8 mouse cellular contexts compared by ENCODE assay signal in the genomic region with DNA sequence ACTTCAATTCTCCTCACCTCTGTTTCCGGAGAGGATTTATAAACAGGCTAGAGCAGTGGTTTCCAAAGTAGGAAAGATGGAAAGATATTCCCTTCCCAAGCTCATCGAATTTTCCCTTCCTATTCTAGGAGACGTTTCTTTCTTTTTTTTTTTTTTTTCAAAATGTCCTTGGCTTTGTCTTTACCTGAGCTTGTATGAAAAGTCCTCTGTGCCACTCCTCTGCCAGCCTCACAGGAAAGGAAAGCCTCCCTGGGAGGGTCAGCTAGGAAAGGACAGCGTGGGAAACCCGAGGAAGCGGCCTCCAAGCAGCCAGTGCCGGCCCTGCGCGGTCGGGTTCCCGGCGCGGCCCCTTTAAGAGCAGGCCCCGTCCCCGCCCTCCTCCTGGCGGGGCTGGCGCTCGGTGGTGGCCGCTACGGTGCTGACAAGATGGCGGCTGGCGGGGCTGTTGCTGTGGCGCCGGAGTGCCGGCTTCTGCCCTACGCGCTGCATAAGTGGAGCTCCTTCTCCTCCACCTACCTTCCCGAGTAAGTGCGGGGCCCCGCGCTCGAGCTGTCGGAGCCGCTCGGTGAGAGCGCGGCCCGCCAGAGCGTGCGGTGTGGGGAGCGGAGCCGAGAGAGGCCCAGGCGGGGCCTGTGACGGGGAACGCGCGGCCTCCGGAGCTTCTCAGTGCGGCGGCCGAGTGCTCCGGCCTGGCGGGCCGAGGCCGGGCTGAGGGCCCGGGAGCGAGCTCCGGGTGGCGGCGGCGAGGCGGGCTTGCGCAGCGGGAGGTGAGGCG. TPM values are rescaled to one million over a fixed set of nuclear protein-coding genes. Genes with fewer than 3 reads are reported as not detected.
A peak's percentile ranks its signal among the peaks of the same experiment; 100 is the strongest.
DNase-seq lines count a peak whose midpoint lies in the region; ATAC-seq lines count a peak whose summit lies in the region.

TSS of gene Mkln1 (plus strand) at position 305 of the 775 bp plus-strand sequence.

- peak within 1 kb of the TSS; percentile 87 for H3K4me2 ChIP-seq in forebrain, embryonic 11.5 days (ENCODE audit: low read depth, low read length, severe bottlenecking)
- H3K4me2 ChIP-seq in heart, embryonic 16.5 days (ENCODE audit: low read depth, low read length), result peak within 1 kb of the TSS; percentile 81
- H3K4me2 ChIP-seq in liver, embryonic 15.5 days, result peak within 1 kb of the TSS; percentile 77
- H3K4me2 ChIP-seq in neural tube, embryonic 12.5 days (replicated peaks), result peak within 1 kb of the TSS; percentile 89

- no peaks in the 10 kb centered on the region for H3K9me3 ChIP-seq in forebrain, embryonic 11.5 days (ENCODE audit: control insufficient read depth, low read length)
- no peaks in the 10 kb centered on the region for H3K9me3 ChIP-seq in heart, embryonic 16.5 days (replicated peaks; ENCODE audit: control insufficient read depth, low read length)
- H3K9me3 ChIP-seq in liver, embryonic 15.5 days (replicated peaks), result no peaks in the 10 kb centered on the region
- H3K9me3 ChIP-seq in neural tube, embryonic 12.5 days, result no peaks in the 10 kb centered on the region

- H3K9ac ChIP-seq in forebrain, embryonic 11.5 days (ENCODE audit: low read length), result peak within 1 kb of the TSS; percentile 97
- peak within 1 kb of the TSS; percentile 98 for H3K9ac ChIP-seq in heart, embryonic 16.5 days (ENCODE audit: low read length)
- peak within 1 kb of the TSS; percentile 99 for H3K9ac ChIP-seq in liver, embryonic 15.5 days
- peak within 1 kb of the TSS; percentile 95 for H3K9ac ChIP-seq in neural tube, embryonic 12.5 days

- no peaks in the 10 kb centered on the region for H3K36me3 ChIP-seq in forebrain, embryonic 11.5 days (ENCODE audit: control insufficient read depth, insufficient read depth, low read length)
- H3K36me3 ChIP-seq in heart, embryonic 16.5 days (ENCODE audit: control insufficient read depth, insufficient read depth), result no peaks in the 10 kb centered on the region
- no peaks in the 10 kb centered on the region for H3K36me3 ChIP-seq in liver, embryonic 15.5 days (replicated peaks)
- no peaks in the 10 kb centered on the region for H3K36me3 ChIP-seq in neural tube, embryonic 12.5 days

- WGBS in forebrain, embryonic 11.5 days, result under 1% methylated on average over 59 of the region's 65 CpGs
- under 1% methylated on average over 62 of the region's 65 CpGs for WGBS in heart, embryonic 16.5 days
- under 1% methylated on average over 65 of the region's 65 CpGs for WGBS in liver, embryonic 15.5 days (ENCODE audit: insufficient replicate concordance)
- WGBS in neural tube, embryonic 12.5 days, result under 1% methylated on average over 61 of the region's 65 CpGs

- H3K4me3 ChIP-seq in forebrain, embryonic 11.5 days (ENCODE audit: low read depth, low read length), result peak within 1 kb of the TSS; percentile 98
- peak within 1 kb of the TSS; percentile 92 for H3K4me3 ChIP-seq in heart, embryonic 16.5 days (ENCODE audit: low read length)
- H3K4me3 ChIP-seq in liver, embryonic 15.5 days (replicated peaks), result peak within 1 kb of the TSS; percentile 97
- H3K4me3 ChIP-seq in neural tube, embryonic 12.5 days, result peak within 1 kb of the TSS; percentile 95

- H3K27ac ChIP-seq in forebrain, embryonic 11.5 days (ENCODE audit: low read depth, low read length), result peak within 1 kb of the TSS; percentile 85
- H3K27ac ChIP-seq in heart, embryonic 16.5 days (ENCODE audit: low read length), result peak within 1 kb of the TSS; percentile 94
- H3K27ac ChIP-seq in liver, embryonic 15.5 days (replicated peaks), result peak within 1 kb of the TSS; percentile 93
- H3K27ac ChIP-seq in neural tube, embryonic 12.5 days, result peak within 1 kb of the TSS; percentile 82

- peaks cover 7% of the 10 kb centered on the region; the same call in 1 of the 2 replicates for H3K4me1 ChIP-seq in forebrain, embryonic 11.5 days (replicated peaks; ENCODE audit: control insufficient read depth, insufficient read depth, low read length)
- peaks cover 29% of the 10 kb centered on the region for H3K4me1 ChIP-seq in heart, embryonic 16.5 days (ENCODE audit: control insufficient read depth, insufficient read depth, low read length)
- peaks cover 49% of the 10 kb centered on the region for H3K4me1 ChIP-seq in liver, embryonic 15.5 days (replicated peaks)
- H3K4me1 ChIP-seq in neural tube, embryonic 12.5 days, result peaks cover 21% of the 10 kb centered on the region

- H3K27me3 ChIP-seq in forebrain, embryonic 11.5 days (ENCODE audit: control insufficient read depth, insufficient read depth, low read length), result no peaks in the 10 kb centered on the region
- H3K27me3 ChIP-seq in heart, embryonic 16.5 days (ENCODE audit: control insufficient read depth, insufficient read depth, low read length), result no peaks in the 10 kb centered on the region
- no peaks in the 10 kb centered on the region for H3K27me3 ChIP-seq in liver, embryonic 15.5 days
- H3K27me3 ChIP-seq in neural tube, embryonic 12.5 days (replicated peaks), result no peaks in the 10 kb centered on the region

- DNase-seq in c-Kit-positive CD71-negative TER-119-negative erythroid progenitor cells, embryonic 14.5 days (ENCODE audit: low read depth), result peak; percentile 58
- DNase-seq in forebrain, embryonic 11.5 days (ENCODE audit: low spot score), result peak; percentile 95
- peak; percentile 93 to 95 for DNase-seq in kidney, postnatal 36 days
- peak; percentile 76 for DNase-seq in telencephalon, adult 2 months (ENCODE audit: low read depth, low spot score)

- ATAC-seq in CD4-positive, CD25-positive, alpha-beta regulatory T cell, adult 4 months, result peak; percentile 92
- peak; percentile 98 for ATAC-seq in forebrain, embryonic 11.5 days (replicated peaks; ENCODE audit: low FRiP score)
- peak; percentile 98 for ATAC-seq in heart, embryonic 16.5 days (replicated peaks; ENCODE audit: extremely low read depth, insufficient read depth, low FRiP score)
- peak; percentile 96 for ATAC-seq in liver, embryonic 15.5 days (ENCODE audit: insufficient read depth)
- peak; percentile 98 for ATAC-seq in neural tube, embryonic 12.5 days (ENCODE audit: low FRiP score, low read depth)

RNA-seq across cellular contexts. Expression of gene Mkln1, which starts in this region (rescaled TPM):
- polyA plus RNA-seq in CD4-positive, CD25-positive, alpha-beta regulatory T cell, adult 4 months (2017; shearing (Covaris generic)), result 100 to 1,000 TPM; 314 to 377 TPM
- polyA plus RNA-seq in forebrain, embryonic 11.5 days (2014; fragmentation: Nextera tagmentation; extraction: Ambion mirVana), result 208 and 221 TPM in 2 replicates
- 214 and 228 TPM in 2 replicates for polyA plus RNA-seq in heart, embryonic 16.5 days (2015; fragmentation: Nextera tagmentation; extraction: Ambion mirVana)
- polyA plus RNA-seq in liver, embryonic 15.5 days (2015; fragmentation: Nextera tagmentation; extraction: Ambion mirVana), result 126 and 133 TPM in 2 replicates
- 169 and 185 TPM in 2 replicates for polyA plus RNA-seq in neural tube, embryonic 12.5 days (2016; fragmentation: Nextera tagmentation; extraction: Ambion mirVana)

Comparison
In these comparisons a context has a peak if more than half of its experiments do, and no peak if none do; other contexts are left out.
1. Peak in every context shown above with its lines: DNase-seq, ATAC-seq, H3K4me3 ChIP-seq and H3K27ac ChIP-seq.